Mouse (Mus musculus) urinary bladder, postnatal 10 days (tissue): Measurements from ENCODE around the gene AA467197.

Source experiments
- DNase-seq: peaks from one replicate; pipeline ENCODE4 v3.0.0; 2022; ENCODE audit warnings: low spot score

AA467197 gene

GRCm38 (mm10) chr2:122638673-122639072 lies 1.9 kb downstream of the AA467197 start:
- no peak for DNase-seq

- DNase-seq = no peak
Measured at GRCm38 (mm10) chr2:122652096-122653084, 15.6 kb downstream of the AA467197 start.

GRCm38 (mm10) chr2:122656052-122656451 lies 19.3 kb downstream of the AA467197 start:
- DNase-seq = no peak

- no peak for DNase-seq
Measured at GRCm38 (mm10) chr2:122656767-122657166, 20.0 kb downstream of the AA467197 start.

GRCm38 (mm10) chr2:122657707-122658524 lies 21.1 kb downstream of the AA467197 start:
- no peak for DNase-seq

GRCm38 (mm10) chr2:122659825-122660224 lies 23.0 kb downstream of the AA467197 start:
- DNase-seq = no peak

GRCm38 (mm10) chr2:122665253-122665972 lies 28.6 kb downstream of the AA467197 start:
- no peak for DNase-seq

- DNase-seq = no peak
Measured at GRCm38 (mm10) chr2:122665973-122666875, 29.4 kb downstream of the AA467197 start.

GRCm38 (mm10) chr2:122667856-122668255 lies 31.1 kb downstream of the AA467197 start:
- DNase-seq = no peak

GRCm38 (mm10) chr2:122671714-122672113 lies 34.9 kb downstream of the AA467197 start:
- no peak for DNase-seq

- no peak for DNase-seq
Measured at GRCm38 (mm10) chr2:122672841-122673240, 36.1 kb downstream of the AA467197 start.

- no peak for DNase-seq
Measured at GRCm38 (mm10) chr2:122675126-122675525, 38.3 kb downstream of the AA467197 start.

- DNase-seq = no peak
Measured at GRCm38 (mm10) chr2:122681379-122682137, 44.8 kb downstream of the AA467197 start.

GRCm38 (mm10) chr2:122682520-122682919 lies 45.7 kb downstream of the AA467197 start:
- no peak for DNase-seq

- no peak for DNase-seq
Measured at GRCm38 (mm10) chr2:122683641-122684040, 46.9 kb downstream of the AA467197 start.

GRCm38 (mm10) chr2:122686665-122687064 lies 49.9 kb downstream of the AA467197 start:
- no peak for DNase-seq
